Mouse (Mus musculus) hindbrain, embryonic 12.5 days (tissue): ENCODE results near the gene Acot7. TPM values are rescaled to one million over a fixed set of nuclear protein-coding genes. Genes with fewer than 3 reads are reported as not detected.

Experiments used
- ATAC-seq: fragments of 200-750 bp; cut with Nextera tagmentation; 2 replicates; pipeline ENCODE4 v1.8.0; 2017; ENCODE audit warnings: moderate TSS enrichment; ENCODE audit not compliant: low FRiP score
- H3K27ac ChIP-seq: fragments of 300-500 bp; sonication (generic); 2 replicates; pipeline ENCODE4 v1.5.1; 2016; ENCODE audit warnings: mild to moderate bottlenecking
- H3K27me3 ChIP-seq: fragments of 300-500 bp; sonication (generic); 2 replicates; pipeline ENCODE4 v1.6.1; 2016; ENCODE audit warnings: mild to moderate bottlenecking
- H3K36me3 ChIP-seq: fragments of 300-500 bp; sonication (generic); 2 replicates; pipeline ENCODE4 v1.6.1; 2016; ENCODE audit warnings: mild to moderate bottlenecking
- H3K4me1 ChIP-seq: fragments of 300-500 bp; sonication (generic); 2 replicates; pipeline ENCODE4 v1.6.1; 2016
- H3K4me2 ChIP-seq: fragments of 300-500 bp; sonication (generic); replicated peaks from 2 replicates; pipeline ENCODE4 v1.6.1; 2016; ENCODE audit warnings: mild to moderate bottlenecking
- H3K4me3 ChIP-seq: fragments of 300-500 bp; sonication (generic); 2 replicates; pipeline ENCODE4 v1.5.1; 2016; ENCODE audit warnings: mild to moderate bottlenecking
- H3K9ac ChIP-seq: fragments of 300-500 bp; sonication (generic); 2 replicates; pipeline ENCODE4 v1.6.1; 2016; ENCODE audit warnings: mild to moderate bottlenecking, moderate library complexity
- H3K9me3 ChIP-seq: fragments of 300-500 bp; sonication (generic); replicated peaks from 2 replicates; pipeline ENCODE4 v1.6.1; 2016; ENCODE audit warnings: mild to moderate bottlenecking
- WGBS: fragments of 180-500 bp; shearing (Covaris S2); methylation state at CpG from one replicate; pipeline ENCODE4 v1.1.7; 2016; 5-methylcytosine and 5-hydroxymethylcytosine counted together
- polyA plus RNA-seq: library from polyadenylated mRNA; unstranded; fragments of >200 nt; fragmentation: Nextera tagmentation; extraction: Ambion mirVana; gene quantifications from 2 replicates; pipeline ENCODE4 v1.2.1, GENCODE M21; 2016

The Acot7 gene
- polyA plus RNA-seq, 1 experiment from 2014 or later, result 132 TPM

DNA sequence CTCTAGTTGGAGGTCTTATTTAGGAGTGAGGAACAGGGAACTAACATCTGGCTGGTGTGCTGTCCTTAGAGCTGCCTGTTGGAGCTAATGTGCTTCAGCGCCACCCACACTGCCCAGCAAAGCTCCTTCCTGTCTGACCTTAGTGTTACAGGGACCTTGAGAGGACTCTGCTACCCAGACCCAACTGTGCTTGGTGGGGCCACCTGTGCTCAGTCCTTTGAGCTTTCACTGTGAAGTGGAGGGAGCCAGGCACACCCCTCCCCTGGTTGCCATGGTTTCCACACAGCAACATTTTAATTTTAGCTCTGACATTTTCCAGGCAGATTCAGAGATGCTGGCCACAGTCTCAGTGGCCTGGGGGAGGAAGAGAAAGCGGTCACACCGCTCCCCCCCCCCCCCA is 25.0 kb downstream of the Acot7 start:
- WGBS, result 87% methylated on average over 3 of the region's 3 CpGs
- Histone ChIP-seq H3K36me3 (no peaks in the 10 kb centered on the region), H3K4me1 (peaks cover 15% of the 10 kb centered on the region), H3K9me3 (no peaks in the 10 kb centered on the region), H3K27ac (no peak overlapping the region), H3K27me3 (no peaks in the 10 kb centered on the region), H3K9ac (no peak overlapping the region), H3K4me3 (no peak overlapping the region), H3K4me2 (no peak overlapping the region)
- no peak for ATAC-seq

DNA sequence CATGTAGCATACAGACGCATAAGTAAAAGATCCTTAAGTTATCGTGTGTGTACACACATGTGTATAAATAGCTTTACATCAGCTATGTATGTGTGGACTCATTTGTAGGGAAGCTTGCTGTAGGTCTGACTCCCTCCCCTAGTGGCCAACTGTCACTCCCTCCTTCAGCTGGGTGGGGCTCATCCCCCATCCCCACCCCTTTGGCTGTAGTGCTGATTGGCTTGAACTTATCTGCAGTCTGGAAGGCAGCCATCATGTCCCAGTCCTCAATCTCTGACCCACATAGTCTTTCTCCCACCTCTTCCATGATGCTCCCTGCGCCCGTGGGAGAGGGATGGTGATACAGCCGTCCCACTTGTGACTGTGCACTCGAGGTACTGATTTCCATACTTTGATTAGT is 26.7 kb downstream of the Acot7 start:
- Histone ChIP-seq H3K9me3 (no peaks in the 10 kb centered on the region), H3K36me3 (no peaks in the 10 kb centered on the region), H3K9ac (no peak overlapping the region), H3K27me3 (no peaks in the 10 kb centered on the region), H3K4me1 (peaks cover 15% of the 10 kb centered on the region), H3K4me3 (no peak overlapping the region), H3K4me2 (no peak overlapping the region), H3K27ac (no peak overlapping the region)
- no peak for ATAC-seq
- 87% methylated on average over 6 of the region's 6 CpGs for WGBS

DNA sequence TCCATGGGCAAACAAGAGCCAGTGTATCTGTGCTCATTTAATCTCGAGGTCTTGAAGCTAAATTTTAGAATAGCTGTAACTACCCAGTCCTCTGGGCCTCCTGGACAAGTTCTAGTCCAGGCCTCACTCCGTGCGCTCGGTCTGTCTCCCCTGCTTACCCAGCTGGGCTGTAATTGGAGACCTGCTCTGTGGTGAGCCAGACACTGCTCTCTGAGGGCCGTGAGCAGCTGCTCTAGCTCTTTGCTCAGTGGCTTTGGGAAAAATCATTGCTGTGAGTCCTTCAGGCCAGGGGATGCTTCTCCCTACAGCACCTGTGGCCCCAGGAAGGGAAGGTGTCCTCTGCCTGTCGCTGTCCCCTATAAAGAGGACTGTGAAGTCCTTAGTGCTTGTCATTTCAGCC is 28.3 kb downstream of the Acot7 start:
- ATAC-seq, result no peak
- Histone ChIP-seq H3K27ac (no peak overlapping the region), H3K9me3 (no peaks in the 10 kb centered on the region), H3K4me1 (peaks cover 15% of the 10 kb centered on the region), H3K4me2 (no peak overlapping the region), H3K4me3 (no peak overlapping the region), H3K9ac (no peak overlapping the region), H3K36me3 (no peaks in the 10 kb centered on the region), H3K27me3 (no peaks in the 10 kb centered on the region)
- 51% methylated on average over 6 of the region's 6 CpGs for WGBS

DNA sequence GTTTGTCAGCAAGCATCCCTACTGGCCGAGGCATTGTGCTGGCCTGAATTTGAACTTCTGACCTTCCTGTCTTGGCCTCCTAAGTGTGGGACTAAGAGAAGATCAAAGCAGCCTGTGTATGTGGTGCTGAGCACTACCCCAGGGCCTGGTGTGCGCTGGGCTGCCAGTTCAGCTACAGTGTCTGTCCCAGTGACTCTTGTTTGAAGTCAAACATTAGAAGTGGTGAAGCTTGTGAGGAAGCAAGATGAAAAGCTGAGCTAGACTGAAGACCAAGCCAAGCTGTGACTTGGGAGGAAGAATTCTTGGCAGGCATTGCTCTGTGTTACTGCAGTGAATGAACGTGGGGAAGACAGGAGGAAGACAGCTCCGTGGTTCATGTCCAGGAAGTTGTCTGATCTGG is 31.7 kb downstream of the Acot7 start:
- no peak overlapping the region for H3K4me2 ChIP-seq
- H3K27me3 ChIP-seq, result peaks cover 14% of the 10 kb centered on the region
- H3K9me3 ChIP-seq, result no peaks in the 10 kb centered on the region
- WGBS, result 58% methylated on average over 4 of the region's 4 CpGs
- no peaks in the 10 kb centered on the region for H3K36me3 ChIP-seq
- no peak for ATAC-seq
- no peak overlapping the region for H3K27ac ChIP-seq
- H3K9ac ChIP-seq, result no peak overlapping the region
- H3K4me1 ChIP-seq, result 0 out of 2 replicates have a peak, but pooled peaks cover 9% of the 10 kb centered on the region
- H3K4me3 ChIP-seq, result no peak overlapping the region

DNA sequence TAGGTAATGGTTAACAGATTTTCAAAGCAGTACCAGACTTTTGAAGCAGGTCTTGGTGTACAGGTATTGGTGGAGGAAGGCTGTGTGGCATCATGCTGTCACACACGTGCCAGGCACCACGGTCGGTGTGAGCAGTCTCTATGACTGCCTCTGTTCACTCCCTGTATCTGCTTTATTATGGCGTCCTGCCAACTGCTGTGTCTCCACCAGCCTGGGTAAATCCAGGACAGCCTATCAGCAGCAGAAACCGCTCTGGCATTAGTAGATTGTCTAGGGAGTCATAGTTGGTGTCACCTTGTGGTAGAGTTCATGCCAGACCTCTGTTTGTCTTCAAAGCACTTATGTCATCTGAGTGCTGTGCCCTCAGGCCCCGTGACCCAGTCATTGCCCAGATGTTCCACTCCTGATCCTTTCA is 34.2 kb downstream of the Acot7 start:
- peaks cover 31% of the 10 kb centered on the region for H3K27me3 ChIP-seq
- no peaks in the 10 kb centered on the region for H3K4me1 ChIP-seq
- no peaks in the 10 kb centered on the region for H3K9me3 ChIP-seq
- WGBS, result 82% methylated on average over 6 of the region's 6 CpGs
- no peak overlapping the region for H3K4me2 ChIP-seq
- ATAC-seq, result 0 out of 2 replicates have a peak, but pooled peaks have one; percentile 17
- no peak overlapping the region for H3K9ac ChIP-seq
- H3K27ac ChIP-seq, result no peak overlapping the region
- no peaks in the 10 kb centered on the region for H3K36me3 ChIP-seq
- H3K4me3 ChIP-seq, result no peak overlapping the region

DNA sequence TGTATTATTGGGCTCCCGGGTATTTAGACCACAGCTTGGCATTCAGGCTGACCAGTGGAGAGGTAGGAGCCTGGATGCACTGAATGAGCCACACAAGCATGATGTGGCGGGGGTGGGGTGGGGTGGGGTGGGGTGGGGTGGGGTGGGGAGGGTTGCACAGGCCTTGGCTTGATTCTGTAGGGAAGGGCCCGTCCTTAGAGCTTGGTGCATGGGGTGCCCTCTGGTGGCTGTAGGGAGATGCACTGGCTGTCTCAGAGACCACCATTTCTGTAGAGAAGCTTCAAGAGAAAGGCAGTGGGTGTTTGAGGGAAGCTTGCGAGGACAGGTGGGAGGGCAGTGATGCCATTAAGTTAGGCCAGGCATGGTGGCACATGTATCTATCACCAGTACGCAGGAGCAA is 34.6 kb downstream of the Acot7 start:
- no peak overlapping the region for H3K27ac ChIP-seq

DNA sequence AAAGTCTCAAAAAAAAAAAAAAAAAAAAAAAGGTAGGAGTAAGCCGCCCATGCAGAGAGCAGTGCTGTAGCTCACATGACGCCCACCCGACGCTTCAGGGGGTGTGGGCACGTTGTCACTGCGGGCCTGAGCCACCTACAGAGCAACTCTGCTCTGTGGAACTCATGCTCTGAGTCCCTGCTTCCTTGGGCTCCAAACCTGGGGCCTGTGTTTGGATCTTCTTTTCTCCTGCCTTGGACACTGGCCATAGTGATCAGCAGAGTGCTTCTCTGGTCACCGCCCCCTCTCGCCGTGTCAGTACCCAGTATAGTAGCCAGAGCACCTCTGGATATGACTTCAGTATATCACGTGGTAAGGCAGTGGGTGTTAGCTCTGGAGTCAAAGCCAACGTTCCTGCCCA is 35.0 kb downstream of the Acot7 start:
- peaks cover 39% of the 10 kb centered on the region for H3K27me3 ChIP-seq
- no peaks in the 10 kb centered on the region for H3K36me3 ChIP-seq
- no peaks in the 10 kb centered on the region for H3K4me1 ChIP-seq
- H3K9ac ChIP-seq, result no peak overlapping the region
- no peak for ATAC-seq
- H3K4me2 ChIP-seq, result no peak overlapping the region
- no peaks in the 10 kb centered on the region for H3K9me3 ChIP-seq
- H3K27ac ChIP-seq, result no peak overlapping the region
- WGBS, result 70% methylated on average over 10 of the region's 11 CpGs
- H3K4me3 ChIP-seq, result no peak overlapping the region

More for the DNA sequence above, 34.6 kb downstream of the Acot7 start:
- Histone ChIP-seq H3K4me2 (no peak overlapping the region), H3K4me1 (no peaks in the 10 kb centered on the region), H3K9me3 (no peaks in the 10 kb centered on the region), H3K9ac (no peak overlapping the region), H3K4me3 (no peak overlapping the region), H3K36me3 (no peaks in the 10 kb centered on the region), H3K27me3 (peaks cover 35% of the 10 kb centered on the region)
- 0 out of 2 replicates have a peak, but pooled peaks have one; percentile 12 for ATAC-seq
- WGBS, result 42% methylated on average over 5 of the region's 5 CpGs

DNA sequence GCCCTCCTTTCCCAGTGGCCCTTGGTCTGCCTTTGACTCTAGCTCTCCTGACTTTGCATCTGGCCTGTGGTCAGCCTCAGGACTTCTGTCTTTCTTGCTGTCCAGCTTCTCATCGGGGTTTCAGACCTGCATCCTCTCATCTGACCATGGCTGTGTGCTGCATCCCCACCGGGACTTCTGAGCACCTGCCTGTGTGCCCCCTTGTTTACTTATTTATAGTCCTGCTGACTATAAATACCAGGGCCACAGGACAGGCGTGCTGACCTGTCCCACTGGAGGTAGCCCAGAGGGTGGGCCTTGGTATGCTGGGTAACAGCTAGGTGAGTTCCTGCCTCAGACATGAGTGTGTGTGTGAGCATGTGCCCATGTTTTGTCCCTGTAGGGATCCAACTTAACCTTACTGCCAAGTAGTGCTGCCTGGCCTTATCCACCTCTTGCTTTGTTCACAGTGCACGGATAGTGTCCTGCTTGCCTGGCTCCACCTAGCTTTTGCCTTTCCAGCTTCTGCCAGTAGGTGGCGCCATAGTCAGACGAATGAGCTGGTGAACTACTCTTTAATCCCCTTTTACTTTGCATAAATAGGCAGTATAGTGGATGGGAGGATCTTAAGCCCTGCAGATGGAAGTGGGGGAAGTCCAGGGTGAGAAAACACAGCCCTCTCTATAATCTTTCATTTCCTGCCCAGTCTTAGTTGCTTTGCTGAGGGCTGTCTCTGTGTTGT is 36.0 kb downstream of the Acot7 start:
- no peak overlapping the region for H3K27ac ChIP-seq
- H3K36me3 ChIP-seq, result no peaks in the 10 kb centered on the region
- ATAC-seq, result peak; percentile 65
- WGBS, result 31% methylated on average over 6 of the region's 6 CpGs
- H3K4me1 ChIP-seq, result no peaks in the 10 kb centered on the region
- H3K27me3 ChIP-seq, result peaks cover 48% of the 10 kb centered on the region
- no peak overlapping the region for H3K9ac ChIP-seq
- H3K4me2 ChIP-seq, result no peak overlapping the region
- no peaks in the 10 kb centered on the region for H3K9me3 ChIP-seq
- no peak overlapping the region for H3K4me3 ChIP-seq

DNA sequence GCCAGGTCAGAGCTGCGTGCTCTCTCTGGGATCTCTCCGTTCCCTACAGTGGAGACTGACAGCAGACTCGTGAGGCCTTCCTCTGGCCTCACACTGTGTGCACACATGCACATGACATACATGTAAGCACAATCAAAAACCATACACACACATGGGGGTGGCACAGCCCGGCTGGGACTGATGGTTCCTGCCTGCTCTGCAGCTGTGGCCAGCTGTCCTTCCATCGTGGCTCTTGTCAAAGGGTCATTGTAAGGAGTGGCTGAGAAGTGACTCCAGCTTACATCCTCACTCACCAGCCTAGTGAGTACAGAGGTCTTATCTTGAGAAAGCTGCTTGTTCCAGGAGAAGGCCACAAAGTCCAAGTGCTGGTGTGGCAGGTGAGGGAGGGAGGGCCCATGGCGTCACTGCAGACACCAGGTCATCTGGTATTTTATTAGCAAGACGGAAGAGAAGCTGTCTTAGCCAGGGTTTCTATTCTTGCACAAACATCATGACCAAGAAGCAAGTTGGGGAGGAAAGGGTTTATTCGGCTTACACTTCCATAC is 37.0 kb downstream of the Acot7 start:
- no peak overlapping the region for H3K4me3 ChIP-seq
- no peaks in the 10 kb centered on the region for H3K4me1 ChIP-seq
- 86% methylated on average over 8 of the region's 8 CpGs for WGBS
- peaks cover 54% of the 10 kb centered on the region for H3K27me3 ChIP-seq
- H3K9ac ChIP-seq, result no peak overlapping the region
- ATAC-seq, result no peak
- H3K36me3 ChIP-seq, result no peaks in the 10 kb centered on the region
- H3K27ac ChIP-seq, result no peak overlapping the region
- no peaks in the 10 kb centered on the region for H3K9me3 ChIP-seq
- no peak overlapping the region for H3K4me2 ChIP-seq

DNA sequence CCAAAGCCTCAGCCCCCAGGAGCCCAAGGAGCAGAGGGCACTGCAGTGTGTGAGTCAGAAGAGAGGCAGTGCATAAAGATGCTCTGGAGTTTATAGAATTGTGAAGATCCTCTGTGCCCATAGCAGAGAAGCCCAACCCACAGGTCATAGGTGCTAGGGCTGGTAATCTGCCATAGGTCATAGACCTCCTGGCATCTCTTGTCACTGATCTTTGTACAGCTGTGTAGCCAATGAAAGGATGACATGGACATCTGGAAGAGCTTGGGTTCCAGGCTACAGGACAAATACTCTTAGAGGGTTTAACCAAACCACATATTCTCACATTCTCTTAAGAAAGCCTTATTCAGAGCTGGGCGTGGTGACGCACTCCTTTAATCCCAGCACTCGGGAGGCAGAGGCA is 41.7 kb downstream of the Acot7 start:
- Histone ChIP-seq H3K4me2 (no peak overlapping the region), H3K9me3 (no peaks in the 10 kb centered on the region), H3K27ac (no peak overlapping the region), H3K9ac (no peak overlapping the region), H3K36me3 (no peaks in the 10 kb centered on the region), H3K4me3 (no peak overlapping the region), H3K27me3 (peaks cover 63% of the 10 kb centered on the region), H3K4me1 (peaks cover 20% of the 10 kb centered on the region)
- ATAC-seq, result no peak
- 94% methylated on average over 3 of the region's 3 CpGs for WGBS

DNA sequence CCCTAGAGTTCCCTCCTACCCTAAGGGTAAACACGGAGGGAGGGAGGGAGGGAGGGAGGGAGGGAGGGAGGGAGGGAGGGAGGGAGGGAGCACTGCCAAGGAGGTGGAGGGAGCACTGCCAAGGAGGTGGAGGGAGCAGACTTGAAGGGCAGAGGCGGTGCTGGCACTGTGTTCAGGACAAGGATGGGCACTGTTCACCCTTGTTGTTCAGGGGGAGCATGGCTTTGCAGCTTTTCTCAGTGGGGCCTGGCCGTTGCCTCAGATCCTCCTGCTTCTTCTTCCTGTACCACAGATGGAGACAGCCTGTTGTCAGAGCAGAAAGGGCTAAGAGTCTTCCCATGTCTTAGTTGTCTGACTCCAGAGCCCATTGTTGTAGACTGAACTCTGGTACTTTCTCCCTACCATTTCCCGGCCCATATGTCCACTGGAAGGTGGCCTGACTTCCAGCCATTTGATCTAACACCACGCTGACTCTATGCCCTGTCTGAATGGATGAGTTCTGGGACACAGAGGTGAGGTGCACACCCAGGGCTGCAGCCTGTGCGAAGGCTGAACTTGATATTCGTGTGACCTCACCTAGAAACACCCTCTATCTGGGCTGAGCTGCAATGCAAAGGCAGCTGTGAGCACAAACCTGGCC is 43.0 kb downstream of the Acot7 start:
- H3K9ac ChIP-seq, result no peak overlapping the region
- 62% methylated on average over 6 of the region's 7 CpGs for WGBS

DNA sequence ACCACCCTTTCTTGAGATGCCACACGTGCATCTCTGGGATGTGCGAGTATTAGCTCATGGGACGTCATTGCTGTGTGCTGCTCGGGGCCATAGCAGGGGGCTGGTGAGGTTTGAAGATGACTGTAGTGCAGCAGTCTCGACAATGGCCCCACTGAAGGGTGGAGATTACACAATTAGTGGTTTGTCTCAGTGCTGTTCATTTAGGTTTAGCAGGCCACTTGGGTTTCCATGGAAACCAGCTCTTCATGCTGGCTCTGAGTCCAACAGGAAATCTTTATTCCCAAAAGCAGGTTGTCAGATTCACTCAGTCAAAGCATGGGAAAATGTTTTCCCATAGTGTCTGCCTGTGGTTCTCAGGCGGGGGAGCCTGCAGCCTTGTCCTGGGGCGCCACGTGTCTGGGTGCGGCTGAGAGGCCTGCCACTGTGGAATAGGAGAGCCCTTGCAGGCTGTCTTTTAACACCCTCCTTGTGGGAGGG is 43.5 kb downstream of the Acot7 start:
- Histone ChIP-seq H3K4me1 (peaks cover 20% of the 10 kb centered on the region), H3K4me2 (peak overlapping the region; percentile 3; the same call in 1 of the 2 replicates), H3K4me3 (no peak overlapping the region), H3K27me3 (peaks cover 58% of the 10 kb centered on the region), H3K27ac (peak overlapping the region; percentile 57), H3K9ac (no peak overlapping the region), H3K9me3 (no peaks in the 10 kb centered on the region), H3K36me3 (no peaks in the 10 kb centered on the region)
- peak; percentile 87 for ATAC-seq
- 18% methylated on average over 9 of the region's 9 CpGs for WGBS

More for the DNA sequence above, 43.0 kb downstream of the Acot7 start:
- ATAC-seq, result peak; percentile 24
- peaks cover 63% of the 10 kb centered on the region for H3K27me3 ChIP-seq
- H3K36me3 ChIP-seq, result no peaks in the 10 kb centered on the region
- no peaks in the 10 kb centered on the region for H3K9me3 ChIP-seq
- H3K27ac ChIP-seq, result peak overlapping the region; percentile 57
- H3K4me1 ChIP-seq, result peaks cover 20% of the 10 kb centered on the region
- peak overlapping the region; percentile 3; the same call in 1 of the 2 replicates for H3K4me2 ChIP-seq
- no peak overlapping the region for H3K4me3 ChIP-seq
